Mouse (Mus musculus) bone marrow, adult 2 months (tissue): ENCODE measurements around the gene Csrp1.

ENCODE experiments used
- CTCF ChIP-seq: fragments of 200-500 bp; IDR thresholded peaks from 2 replicates; pipeline ENCODE4 v1.5.1; 2011; ENCODE audit warnings: low read length, control low read depth; ENCODE audit not compliant: control insufficient read depth, insufficient read depth
- POLR2A ChIP-seq: fragments of 200-500 bp; IDR thresholded peaks from 2 replicates; pipeline ENCODE4 v1.6.1; 2011; ENCODE audit warnings: low read depth, mild to moderate bottlenecking, control low read depth, low read length, borderline replicate concordance; ENCODE audit not compliant: control insufficient read depth

DNA sequence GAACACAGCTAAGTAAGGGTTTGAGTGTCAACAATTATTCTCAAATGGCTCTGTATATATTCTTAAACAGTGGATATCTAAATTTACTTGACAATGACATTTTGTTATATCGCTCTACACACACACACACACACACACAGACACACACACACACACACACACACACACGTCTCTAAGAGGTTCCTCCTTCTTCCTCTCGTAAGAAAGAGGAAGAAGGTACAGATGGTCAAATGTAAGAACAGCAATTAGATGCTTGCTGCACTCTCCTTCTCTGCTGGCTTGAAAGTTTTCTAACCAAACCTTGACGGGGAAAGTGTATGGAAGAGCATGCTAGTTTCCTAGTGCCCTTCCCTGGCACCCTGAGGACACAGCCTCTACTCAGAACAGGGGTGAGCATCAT is 39.1 kb upstream of the Csrp1 start:
- TF ChIP-seq CTCF (no peak), POLR2A (no peak)
